22 mouse cellular contexts compared by ENCODE assay signal in genomic region chr9:63561931-63562330, GRCm38 (mm10). TPM values are rescaled to one million over a fixed set of nuclear protein-coding genes. Genes with fewer than 3 reads are reported as not detected.
DNase-seq lines count a peak whose midpoint lies in the region; ATAC-seq lines count a peak whose summit lies in the region.
"Had no signal": no experiment of that assay in that cellular context is flagged by ENCODE, and none has a peak within 500 bp of the region (broad histone marks: within the 10 kb centered on the region; RNA-seq: fewer than 3 reads in every experiment).

No protein-coding gene starts in this region.

- no peak for ATAC-seq in erythroblast, adult 5-6 weeks (replicated peaks; ENCODE audit: low FRiP score, poor library complexity, severe bottlenecking)
- ATAC-seq: forebrain, embryonic 13.5 days; midbrain, embryonic 13.5 days; Patski had no signal

- peak; percentile 51 for DNase-seq in cerebellum, adult 11-12 months
- no peak for DNase-seq in cerebellum, postnatal 4 days (ENCODE audit: low spot score in 2 of 2)
- DNase-seq in thymus, postnatal 14 days, result peak; percentile 27
- no peak for DNase-seq in thymus, postnatal 4 days
- peak; percentile 55 for DNase-seq in cerebellum, adult 9-10 months
- peak; percentile 41 to 46 for DNase-seq in cerebellum, postnatal 36 days
- no peak for DNase-seq in kidney, postnatal 4 days
- DNase-seq: adrenal gland, postnatal 10 days; gastrocnemius, postnatal 14 days; heart, postnatal 36 days; kidney, adult 2 months; layer of hippocampus, adult 9-11 months; liver; lung, adult 2 months; lung, postnatal 10 days had no signal

RNA-seq across cellular contexts. Expression of gene Iqch, which starts 40.4 kb away (rescaled TPM):
- not detected in 2 replicates for total RNA-seq in erythroblast, adult 5-6 weeks (2015; ENCODE audit: low replicate concordance)
- 0.28 TPM in 1 of 2 replicates, not detected in the other for total RNA-seq in erythroblast, adult 5-6 weeks (2017; ENCODE audit: low replicate concordance)
- total RNA-seq: granulocyte monocyte progenitor cell, adult 5-6 weeks; heart, postnatal 36 days; left cerebral cortex, postnatal 10 days; megakaryocyte progenitor cell, adult 5-6 weeks had no signal

RNA-seq across cellular contexts. Expression of gene Aagab, which starts 40.5 kb away (rescaled TPM):
- total RNA-seq in erythroblast, adult 5-6 weeks (2015; ENCODE audit: low replicate concordance), result 6.3 and 15.9 TPM in 2 replicates
- 9.9 and 17.7 TPM in 2 replicates for total RNA-seq in erythroblast, adult 5-6 weeks (2017; ENCODE audit: low replicate concordance)

Comparison
In these comparisons a context has a peak if more than half of its experiments do, and no peak if none do; other contexts are left out.
1. DNase-seq: peak in cerebellum, adult 11-12 months (single experiment), thymus, postnatal 14 days (single experiment), cerebellum, adult 9-10 months (single experiment) and cerebellum, postnatal 36 days (2 of 2); none in cerebellum, postnatal 4 days (0 of 2), thymus, postnatal 4 days (single experiment) and kidney, postnatal 4 days (0 of 2).